Mouse (Mus musculus): ENCODE measurements around the gene Gm29666.

The Gm29666 gene

GRCm38 (mm10) chr15:84919938-84920337, at the start of gene Gm29666:
Gene Gm29666, minus strand, starts transcription at chr15:84920038.
- ATAC-seq (ENCODE audit: low TSS enrichment): no peak

GRCm38 (mm10) chr15:84968534-84968933, 48.7 kb upstream of the Gm29666 start:
- ATAC-seq (ENCODE audit: low TSS enrichment): no peak

- ATAC-seq (ENCODE audit: low TSS enrichment): no peak
These were observed 45.9 kb upstream of the Gm29666 start for GRCm38 (mm10) chr15:84965575-84966360.

GRCm38 (mm10) chr15:84964771-84965170, 44.9 kb upstream of the Gm29666 start:
- no peak for ATAC-seq (ENCODE audit: low TSS enrichment)

- no peak for ATAC-seq (ENCODE audit: low TSS enrichment)
These were observed 42.7 kb upstream of the Gm29666 start for GRCm38 (mm10) chr15:84962518-84962917.

GRCm38 (mm10) chr15:84960692-84961091, 40.9 kb upstream of the Gm29666 start:
- peak; percentile 68 for ATAC-seq (ENCODE audit: low TSS enrichment)

- ATAC-seq (ENCODE audit: low TSS enrichment): no peak
These were observed 40.1 kb upstream of the Gm29666 start for GRCm38 (mm10) chr15:84959891-84960290.

GRCm38 (mm10) chr15:84958331-84958730, 38.5 kb upstream of the Gm29666 start:
- no peak for ATAC-seq (ENCODE audit: low TSS enrichment)

GRCm38 (mm10) chr15:84957851-84958250, 38.0 kb upstream of the Gm29666 start:
- peak; percentile 64 for ATAC-seq (ENCODE audit: low TSS enrichment)

GRCm38 (mm10) chr15:84953259-84953658, 33.4 kb upstream of the Gm29666 start:
- no peak for ATAC-seq (ENCODE audit: low TSS enrichment)

GRCm38 (mm10) chr15:84950053-84950452, 30.2 kb upstream of the Gm29666 start:
- ATAC-seq (ENCODE audit: low TSS enrichment): peak; percentile 72

GRCm38 (mm10) chr15:84948990-84949389, 29.2 kb upstream of the Gm29666 start:
- ATAC-seq (ENCODE audit: low TSS enrichment): no peak

- no peak for ATAC-seq (ENCODE audit: low TSS enrichment)
These were observed 24.5 kb upstream of the Gm29666 start for GRCm38 (mm10) chr15:84944319-84944718.

- ATAC-seq (ENCODE audit: low TSS enrichment): peak; percentile 84
These were observed 22.9 kb upstream of the Gm29666 start for GRCm38 (mm10) chr15:84942647-84943285.

- no peak for ATAC-seq (ENCODE audit: low TSS enrichment)
These were observed 20.3 kb upstream of the Gm29666 start for GRCm38 (mm10) chr15:84940102-84940501.

GRCm38 (mm10) chr15:84934901-84935300, 15.1 kb upstream of the Gm29666 start:
- peak; percentile 82 for ATAC-seq (ENCODE audit: low TSS enrichment)

GRCm38 (mm10) chr15:84932351-84932750, 12.5 kb upstream of the Gm29666 start:
- ATAC-seq (ENCODE audit: low TSS enrichment): no peak

- no peak for ATAC-seq (ENCODE audit: low TSS enrichment)
These were observed 5.7 kb upstream of the Gm29666 start for GRCm38 (mm10) chr15:84925495-84926018.

GRCm38 (mm10) chr15:84924781-84925315, 5.0 kb upstream of the Gm29666 start:
- no peak for ATAC-seq (ENCODE audit: low TSS enrichment)

GRCm38 (mm10) chr15:84923508-84924181, 3.8 kb upstream of the Gm29666 start:
- peak; percentile 47 for ATAC-seq (ENCODE audit: low TSS enrichment)

GRCm38 (mm10) chr15:84922884-84923507, 3.2 kb upstream of the Gm29666 start, which contains the start of gene Nup50:
Gene Nup50, plus strand, starts transcription at chr15:84923411.
- peak; percentile 81 for ATAC-seq (ENCODE audit: low TSS enrichment)

GRCm38 (mm10) chr15:84913201-84913600, 6.6 kb downstream of the Gm29666 start:
- ATAC-seq (ENCODE audit: low TSS enrichment): no peak

Measured in frontal cortex, adult (tissue).